Mouse (Mus musculus): ENCODE results near the gene Ifnk. TPM values are rescaled to one million over a fixed set of nuclear protein-coding genes. Genes with fewer than 3 reads are reported as not detected.

Ifnk gene
- polyA plus RNA-seq, 2 experiments, result not detected

GRCm38 (mm10) chr4:35121060-35121459 lies 30.8 kb upstream of the Ifnk start:
- Histone ChIP-seq H3K4me2 (ENCODE audit: low read depth) (no peak overlapping the region), H3K27ac (no peak overlapping the region), H3K4me3 (ENCODE audit: insufficient read depth in 1 of 2, low read depth in 2 of 2, low read length in 2 of 2) (no peak overlapping the region), H3K9ac (replicated peaks) (no peak overlapping the region), H3K9me3 (ENCODE audit: control insufficient read depth, low read length) (no peaks in the 10 kb centered on the region), H3K27me3 (ENCODE audit: control insufficient read depth, insufficient read depth, low read length) (no peaks in the 10 kb centered on the region), H3K36me3 (replicated peaks; ENCODE audit: control insufficient read depth, insufficient read depth, low read depth) (no peaks in the 10 kb centered on the region), H3K4me1 (replicated peaks; ENCODE audit: control insufficient read depth in 2 of 2, insufficient read depth in 2 of 2, low read length in 1 of 2) (no peaks in the 10 kb centered on the region; a peak in 1 of 4 replicates)
- DNase-seq (ENCODE audit: low read depth in 3 of 3, low spot score in 3 of 3), result no peak
- WGBS (ENCODE audit: insufficient replicate concordance), result 72% methylated on average over 12 of the region's 12 CpGs
- no peak for ATAC-seq (ENCODE audit: insufficient read depth)
- no peak for TF ChIP-seq EP300 (IDR thresholded peaks at IDR 0.05; ENCODE audit: low read depth)
- no peak for TF ChIP-seq CTCF (IDR thresholded peaks at IDR 0.05; ENCODE audit: low read depth)

GRCm38 (mm10) chr4:35123087-35123486 lies 28.8 kb upstream of the Ifnk start:
- H3K27me3 ChIP-seq (ENCODE audit: control insufficient read depth, insufficient read depth, low read length), result no peaks in the 10 kb centered on the region
- H3K27ac ChIP-seq, result no peak overlapping the region
- 78% methylated on average over 5 of the region's 5 CpGs for WGBS (ENCODE audit: insufficient replicate concordance)
- H3K9me3 ChIP-seq (ENCODE audit: control insufficient read depth, low read length), result no peaks in the 10 kb centered on the region
- no peak overlapping the region for H3K4me2 ChIP-seq (ENCODE audit: low read depth)
- ATAC-seq (ENCODE audit: insufficient read depth), result no peak
- H3K4me3 ChIP-seq (ENCODE audit: insufficient read depth in 1 of 2, low read depth in 2 of 2, low read length in 2 of 2), result no peak overlapping the region
- H3K36me3 ChIP-seq (replicated peaks; ENCODE audit: control insufficient read depth, insufficient read depth, low read depth), result no peaks in the 10 kb centered on the region
- H3K9ac ChIP-seq (replicated peaks), result no peak overlapping the region
- peaks cover 0 to 7% of the 10 kb centered on the region in 2 experiments; a peak in 1 of 4 replicates for H3K4me1 ChIP-seq (replicated peaks; ENCODE audit: control insufficient read depth in 2 of 2, insufficient read depth in 2 of 2, low read length in 1 of 2)
- DNase-seq (ENCODE audit: low read depth in 3 of 3, low spot score in 3 of 3), result no peak
- TF ChIP-seq CTCF (IDR thresholded peaks at IDR 0.05; ENCODE audit: low read depth) (no peak), EP300 (IDR thresholded peaks at IDR 0.05; ENCODE audit: low read depth) (no peak)

- no peak overlapping the region for H3K4me3 ChIP-seq (ENCODE audit: insufficient read depth in 1 of 2, low read depth in 2 of 2, low read length in 2 of 2)
- H3K27ac ChIP-seq, result no peak overlapping the region
- no peak for TF ChIP-seq EP300 (IDR thresholded peaks at IDR 0.05; ENCODE audit: low read depth)
- TF ChIP-seq CTCF (IDR thresholded peaks at IDR 0.05; ENCODE audit: low read depth), result no peak
- 71% methylated on average over 11 of the region's 11 CpGs for WGBS (ENCODE audit: insufficient replicate concordance)
- DNase-seq (ENCODE audit: low read depth in 3 of 3, low spot score in 3 of 3) (no peak), ATAC-seq (ENCODE audit: insufficient read depth) (no peak)
- H3K36me3 ChIP-seq (replicated peaks; ENCODE audit: control insufficient read depth, insufficient read depth, low read depth), result no peaks in the 10 kb centered on the region
- no peaks in the 10 kb centered on the region for H3K27me3 ChIP-seq (ENCODE audit: control insufficient read depth, insufficient read depth, low read length)
- H3K9me3 ChIP-seq (ENCODE audit: control insufficient read depth, low read length), result no peaks in the 10 kb centered on the region
- no peak overlapping the region for H3K9ac ChIP-seq (replicated peaks)
- no peak overlapping the region for H3K4me2 ChIP-seq (ENCODE audit: low read depth)
- H3K4me1 ChIP-seq (replicated peaks; ENCODE audit: control insufficient read depth in 2 of 2, insufficient read depth in 2 of 2, low read length in 1 of 2), result peaks cover 0 to 8% of the 10 kb centered on the region in 2 experiments; a peak in 1 of 4 replicates
Observed at GRCm38 (mm10) chr4:35124027-35124426, 27.8 kb upstream of the Ifnk start.

DNA sequence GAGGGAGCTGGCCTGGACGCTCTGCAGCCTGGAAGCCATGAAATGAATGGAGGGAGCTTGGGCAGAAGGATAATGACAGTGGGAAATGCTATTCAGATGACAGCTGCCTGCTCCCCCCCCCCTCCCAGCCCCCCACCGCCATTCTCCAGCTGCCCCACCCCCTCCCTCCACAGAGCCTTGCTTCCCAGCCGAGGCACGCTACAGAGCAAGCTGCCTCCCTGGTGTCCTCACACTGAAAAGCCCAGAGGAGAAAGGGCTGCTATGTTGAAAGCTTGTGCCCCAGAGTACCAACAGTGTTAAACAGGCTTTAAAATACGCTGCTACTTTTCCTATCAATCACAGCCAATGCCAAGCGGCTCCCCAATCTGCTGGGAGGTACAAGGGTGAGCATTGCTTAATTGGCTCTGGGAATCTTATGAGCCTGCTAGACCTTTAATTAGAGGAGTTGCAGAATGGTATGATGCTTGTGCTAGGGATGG lies 26.5 kb upstream of the Ifnk start:
- Histone ChIP-seq H3K9ac (replicated peaks) (no peak overlapping the region), H3K27me3 (ENCODE audit: control insufficient read depth, insufficient read depth, low read length) (no peaks in the 10 kb centered on the region), H3K4me2 (ENCODE audit: low read depth) (no peak overlapping the region), H3K4me1 (replicated peaks; ENCODE audit: control insufficient read depth in 2 of 2, insufficient read depth in 2 of 2, low read length in 1 of 2) (peaks cover 0 to 10% of the 10 kb centered on the region in 2 experiments; a peak in 2 of 4 replicates), H3K36me3 (replicated peaks; ENCODE audit: control insufficient read depth, insufficient read depth, low read depth) (no peaks in the 10 kb centered on the region), H3K4me3 (ENCODE audit: insufficient read depth in 1 of 2, low read depth in 2 of 2, low read length in 2 of 2) (no peak overlapping the region), H3K9me3 (ENCODE audit: control insufficient read depth, low read length) (no peaks in the 10 kb centered on the region), H3K27ac (no peak overlapping the region)
- ATAC-seq (ENCODE audit: insufficient read depth), result no peak
- TF ChIP-seq EP300 (IDR thresholded peaks at IDR 0.05; ENCODE audit: low read depth), result no peak
- no peak for TF ChIP-seq CTCF (IDR thresholded peaks at IDR 0.05; ENCODE audit: low read depth)
- WGBS (ENCODE audit: insufficient replicate concordance), result 44% methylated on average over 6 of the region's 6 CpGs
- no peak for DNase-seq (ENCODE audit: low read depth in 3 of 3, low spot score in 3 of 3)

GRCm38 (mm10) chr4:35126776-35127175 lies 25.1 kb upstream of the Ifnk start:
- 63% methylated on average over 9 of the region's 9 CpGs for WGBS (ENCODE audit: insufficient replicate concordance)
- Histone ChIP-seq H3K27me3 (ENCODE audit: control insufficient read depth, insufficient read depth, low read length) (no peaks in the 10 kb centered on the region), H3K27ac (no peak overlapping the region), H3K9me3 (ENCODE audit: control insufficient read depth, low read length) (no peaks in the 10 kb centered on the region), H3K36me3 (replicated peaks; ENCODE audit: control insufficient read depth, insufficient read depth, low read depth) (no peaks in the 10 kb centered on the region), H3K4me1 (replicated peaks; ENCODE audit: control insufficient read depth in 2 of 2, insufficient read depth in 2 of 2, low read length in 1 of 2) (peaks cover 0 to 10% of the 10 kb centered on the region in 2 experiments; a peak in 2 of 4 replicates), H3K9ac (replicated peaks) (no peak overlapping the region), H3K4me2 (ENCODE audit: low read depth) (no peak overlapping the region), H3K4me3 (ENCODE audit: insufficient read depth in 1 of 2, low read depth in 2 of 2, low read length in 2 of 2) (no peak overlapping the region)
- TF ChIP-seq CTCF (IDR thresholded peaks at IDR 0.05; ENCODE audit: low read depth) (no peak), EP300 (IDR thresholded peaks at IDR 0.05; ENCODE audit: low read depth) (no peak)
- no peak for DNase-seq (ENCODE audit: low read depth in 3 of 3, low spot score in 3 of 3)
- no peak for ATAC-seq (ENCODE audit: insufficient read depth)
